Mouse (Mus musculus) right cerebral cortex, postnatal 10 days (tissue): ENCODE results near the gene Vstm2l.

Experiments used
- DNase-seq, 2 experiments: peaks; one replicate each; pipeline ENCODE4 v3.0.0; 2021; ENCODE audit warnings: low spot score in 2 of 2

Gene Vstm2l

GRCm38 (mm10) chr2:157932655-157933054 is 18.2 kb downstream of the Vstm2l start:
- DNase-seq: no peak

GRCm38 (mm10) chr2:157935444-157936171 is 21.2 kb downstream of the Vstm2l start:
- DNase-seq: no peak

GRCm38 (mm10) chr2:157936676-157937075 is 22.2 kb downstream of the Vstm2l start:
- no peak for DNase-seq

- DNase-seq: peak in 1 of 2 experiments; percentile 26
Observed at GRCm38 (mm10) chr2:157940586-157941185, 26.2 kb downstream of the Vstm2l start.

GRCm38 (mm10) chr2:157943514-157944155 is 29.2 kb downstream of the Vstm2l start:
- peak; percentile 93 to 95 for DNase-seq

GRCm38 (mm10) chr2:157944156-157944893 is 29.9 kb downstream of the Vstm2l start:
- peak in 1 of 2 experiments; percentile 20 for DNase-seq

GRCm38 (mm10) chr2:157953978-157954377 is 39.5 kb downstream of the Vstm2l start:
- peak; percentile 66 to 71 for DNase-seq

GRCm38 (mm10) chr2:157957707-157958108 is 43.3 kb downstream of the Vstm2l start:
- no peak for DNase-seq

GRCm38 (mm10) chr2:157967856-157968255 is 53.4 kb downstream of the Vstm2l start:
- no peak for DNase-seq

- DNase-seq: no peak
Observed at GRCm38 (mm10) chr2:157970124-157970523, 55.7 kb downstream of the Vstm2l start.

GRCm38 (mm10) chr2:157970669-157971068 is 56.2 kb downstream of the Vstm2l start:
- no peak for DNase-seq

- no peak for DNase-seq
Observed at GRCm38 (mm10) chr2:157974604-157975501, 60.4 kb downstream of the Vstm2l start.

- no peak for DNase-seq
Observed at GRCm38 (mm10) chr2:157975595-157975994, 61.1 kb downstream of the Vstm2l start.

GRCm38 (mm10) chr2:157979241-157979640 is 64.8 kb downstream of the Vstm2l start:
- DNase-seq: no peak

GRCm38 (mm10) chr2:157982727-157983126 is 68.3 kb downstream of the Vstm2l start:
- DNase-seq: no peak

GRCm38 (mm10) chr2:157983276-157983675 is 68.8 kb downstream of the Vstm2l start:
- no peak for DNase-seq

- DNase-seq: no peak
Observed at GRCm38 (mm10) chr2:157985611-157986010, 71.2 kb downstream of the Vstm2l start.

- no peak for DNase-seq
Observed at GRCm38 (mm10) chr2:157986235-157986634, 71.8 kb downstream of the Vstm2l start.

- no peak for DNase-seq
Observed at GRCm38 (mm10) chr2:157988416-157989190, 74.2 kb downstream of the Vstm2l start.

GRCm38 (mm10) chr2:157989946-157990345 is 75.5 kb downstream of the Vstm2l start:
- no peak for DNase-seq
